Mouse (Mus musculus) cerebellum, adult 9-10 months (tissue): ENCODE data around the gene Dmrtc1c2.
"Not testable (repeated sequence)": the region's sequence is repeated elsewhere in the genome, so short reads cannot be mapped to it uniquely, and the experiment has no call there.

Experiments
- DNase-seq: peaks from one replicate; pipeline ENCODE4 v3.0.0; 2022

Dmrtc1c2 gene

GRCm38 (mm10) chrX:102854516-102854915, at the start of gene Dmrtc1c2:
Gene Dmrtc1c2 (minus strand): TSS chrX:102854616.
- DNase-seq = not testable (repeated sequence)

GRCm38 (mm10) chrX:102867871-102868270, 13.5 kb upstream of the Dmrtc1c2 start, which contains the start of gene 1700031F05Rik:
Gene 1700031F05Rik (minus strand): TSS chrX:102867971.
- DNase-seq = no peak

DNA sequence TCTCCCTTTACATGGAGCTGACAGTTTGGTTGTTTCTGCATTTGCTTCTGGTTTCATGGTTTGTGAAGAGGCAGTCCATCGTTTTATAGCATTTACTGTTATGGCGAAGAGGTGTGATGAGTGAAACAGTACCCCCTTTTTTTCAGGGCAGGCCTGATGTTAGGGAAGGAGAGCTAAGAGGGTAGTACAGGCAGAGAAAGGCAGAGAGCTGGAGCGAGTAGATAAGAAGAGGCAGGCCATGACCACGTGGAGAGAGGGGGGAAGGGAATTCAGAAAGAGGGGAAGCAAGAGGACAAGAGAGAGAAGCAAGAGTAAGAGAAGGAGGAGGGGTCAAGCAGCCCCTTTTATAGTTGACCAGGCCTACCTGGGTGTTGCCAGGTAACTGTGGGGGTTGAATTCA, 42.1 kb downstream of the Dmrtc1c2 start:
- no peak for DNase-seq

GRCm38 (mm10) chrX:102802663-102803062, 51.8 kb downstream of the Dmrtc1c2 start, which contains the start of gene Dmrtc1c1:
Gene Dmrtc1c1 (plus strand): TSS chrX:102802963.
- not testable (repeated sequence) for DNase-seq
